In the genomic region with DNA sequence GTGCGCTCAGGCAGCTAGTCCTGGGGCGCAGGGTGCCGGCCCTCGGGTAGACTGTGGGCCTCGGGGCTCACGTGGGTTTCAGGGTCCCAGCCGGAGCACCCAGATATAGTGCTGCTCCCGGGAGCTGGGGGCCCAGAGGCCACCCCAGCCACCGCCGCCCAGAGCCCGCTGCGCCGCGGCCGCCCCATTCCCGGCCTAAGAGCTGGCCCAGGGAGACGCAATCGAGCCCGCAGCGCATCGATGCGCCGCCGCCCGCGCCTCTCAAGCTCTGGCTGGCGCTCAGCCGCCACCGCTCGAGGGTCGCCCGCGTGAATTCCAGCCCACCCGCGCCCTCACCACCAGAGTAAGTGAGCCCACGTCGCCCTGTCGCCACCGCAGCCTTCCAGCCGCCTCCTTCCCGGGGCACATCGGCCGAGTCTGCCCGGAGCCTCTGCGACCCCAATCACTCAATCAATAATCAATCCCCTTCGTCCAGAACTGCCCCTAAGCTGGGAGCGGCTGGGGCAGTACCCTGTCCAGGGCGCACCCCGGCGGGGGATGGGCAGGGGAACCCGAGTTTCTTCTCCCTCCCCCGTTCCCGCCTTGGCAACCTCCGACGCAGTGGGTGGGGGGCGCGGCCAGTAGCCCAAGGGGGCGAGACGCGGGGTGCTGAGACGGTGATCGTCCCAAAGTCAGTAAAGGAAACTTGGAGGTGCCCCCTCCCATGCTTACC, we compare ENCODE assay signal across 8 mouse cellular contexts. TPM values are rescaled to one million over a fixed set of nuclear protein-coding genes. Genes with fewer than 3 reads are reported as not detected.
A peak's percentile ranks its signal among the peaks of the same experiment; 100 is the strongest.
DNase-seq lines count a peak whose midpoint lies in the region; ATAC-seq and TF ChIP-seq lines count a peak whose summit lies in the region.

No protein-coding gene starts in this region.

- ATAC-seq in erythroblast, adult 5-6 weeks (replicated peaks; ENCODE audit: low FRiP score, poor library complexity, severe bottlenecking) = no peak
- ATAC-seq in forebrain, postnatal 0 days = peak; percentile 36
- ATAC-seq in megakaryocyte progenitor cell, adult 5-6 weeks (replicated peaks; ENCODE audit: poor library complexity) = peak; percentile 71

- intact Hi-C loops in left cerebral cortex, postnatal 4 days (cut with DNase I) = loop anchor here (5.0 to 10.0 kb wide), 2 partner anchors 362 to 624 kb away; no protein-coding TSS in a partner anchor

- peak; percentile 68 to 74 for DNase-seq in cerebellum, adult 2 months
- peak; percentile 79 for DNase-seq in forebrain, postnatal 0 days
- DNase-seq in hindbrain, embryonic 10.5 days (ENCODE audit: low spot score) = peak; percentile 85
- peak; percentile 68 for DNase-seq in left cerebral cortex, postnatal 4 days

- peak overlapping the region; percentile 39 for H3K4me3 ChIP-seq in erythroblast, embryonic 14.5 days (replicated peaks)
- H3K4me3 ChIP-seq in cerebellum, adult 2 months (replicated peaks; ENCODE audit: insufficient read depth, low read depth, low read length) = peak overlapping the region; percentile 93
- peak overlapping the region; percentile 88 for H3K4me3 ChIP-seq in forebrain, postnatal 0 days (ENCODE audit: low read depth, low read length)
- peak overlapping the region; percentile 87 for H3K4me3 ChIP-seq in hindbrain, embryonic 10.5 days
- peak overlapping the region; percentile 70 for H3K4me3 ChIP-seq in small intestine, adult 2 months (ENCODE audit: low read depth, low read length)

- H3K9me3 ChIP-seq in erythroblast, embryonic 14.5 days (ENCODE audit: control insufficient read depth, low read length) = no peaks in the 10 kb centered on the region; the same call in 1 of the 2 replicates
- H3K9me3 ChIP-seq in forebrain, postnatal 0 days (ENCODE audit: low read length) = no peaks in the 10 kb centered on the region
- H3K9me3 ChIP-seq in hindbrain, embryonic 10.5 days = no peaks in the 10 kb centered on the region

- peak overlapping the region; percentile 70 for H3K9ac ChIP-seq in forebrain, postnatal 0 days

- H3K4me2 ChIP-seq in forebrain, postnatal 0 days (ENCODE audit: low read depth) = peak overlapping the region; percentile 97

- no peak for TF ChIP-seq CTCF in cerebellum, adult 2 months (IDR thresholded peaks at IDR 0.05; ENCODE audit: borderline replicate concordance, insufficient read depth, low read depth, low read length)
- TF ChIP-seq CTCF in forebrain, postnatal 0 days (IDR thresholded peaks at IDR 0.05; ENCODE audit: low read depth) = no peak
- no peak for TF ChIP-seq CTCF in small intestine, adult 2 months (IDR thresholded peaks at IDR 0.05; ENCODE audit: extremely low read depth, insufficient read length, insufficient replicate concordance, low read depth, low read length)

- peaks cover 86% of the 10 kb centered on the region for H3K27me3 ChIP-seq in erythroblast, embryonic 14.5 days (ENCODE audit: control insufficient read depth)
- H3K27me3 ChIP-seq in cerebellum, adult 2 months (ENCODE audit: control insufficient read depth, insufficient read depth, low read length) = no peaks in the 10 kb centered on the region
- peaks cover 34% of the 10 kb centered on the region for H3K27me3 ChIP-seq in forebrain, postnatal 0 days (ENCODE audit: insufficient read depth, low read length)
- peaks cover 67% of the 10 kb centered on the region for H3K27me3 ChIP-seq in hindbrain, embryonic 10.5 days (ENCODE audit: insufficient read depth, poor library complexity, severe bottlenecking)
- H3K27me3 ChIP-seq in small intestine, adult 2 months (ENCODE audit: control insufficient read depth, insufficient read depth, low read length) = peaks cover 17% of the 10 kb centered on the region; the same call in 1 of the 2 replicates

- H3K36me3 ChIP-seq in erythroblast, embryonic 14.5 days (ENCODE audit: control insufficient read depth) = no peaks in the 10 kb centered on the region
- no peaks in the 10 kb centered on the region for H3K36me3 ChIP-seq in forebrain, postnatal 0 days (ENCODE audit: insufficient read depth)
- H3K36me3 ChIP-seq in hindbrain, embryonic 10.5 days = no peaks in the 10 kb centered on the region
- no peaks in the 10 kb centered on the region for H3K36me3 ChIP-seq in small intestine, adult 2 months (ENCODE audit: control insufficient read depth, insufficient read depth, low read length)

- H3K27ac ChIP-seq in cerebellum, adult 2 months (ENCODE audit: insufficient read depth, low read length) = no peak overlapping the region
- H3K27ac ChIP-seq in forebrain, postnatal 0 days (ENCODE audit: low read depth, low read length) = peak overlapping the region; percentile 81
- peak overlapping the region; percentile 94 for H3K27ac ChIP-seq in hindbrain, embryonic 10.5 days
- H3K27ac ChIP-seq in small intestine, adult 2 months (ENCODE audit: insufficient read depth, low read depth, low read length) = peak overlapping the region; percentile 76

- no peaks in the 10 kb centered on the region for H3K4me1 ChIP-seq in erythroblast, embryonic 14.5 days (ENCODE audit: control insufficient read depth)
- H3K4me1 ChIP-seq in cerebellum, adult 2 months (ENCODE audit: control insufficient read depth, insufficient read depth, low read length) = 0 out of 2 replicates have a peak, but pooled peaks cover 5% of the 10 kb centered on the region
- no peaks in the 10 kb centered on the region for H3K4me1 ChIP-seq in forebrain, postnatal 0 days (ENCODE audit: insufficient read depth)
- H3K4me1 ChIP-seq in hindbrain, embryonic 10.5 days (replicated peaks) = peaks cover 78% of the 10 kb centered on the region
- H3K4me1 ChIP-seq in small intestine, adult 2 months (ENCODE audit: control insufficient read depth, insufficient read depth, insufficient read length, low read length) = peaks cover 3% of the 10 kb centered on the region

- WGBS in cerebellum, adult 2 months = under 1% methylated on average over 61 of the region's 62 CpGs
- under 1% methylated on average over 56 of the region's 62 CpGs for WGBS in forebrain, postnatal 0 days
- WGBS in hindbrain, embryonic 10.5 days = under 1% methylated on average over 62 of the region's 62 CpGs
- under 1% methylated on average over 62 of the region's 62 CpGs for WGBS in small intestine, adult 2 months

- TF ChIP-seq POLR2A in cerebellum, adult 2 months (IDR thresholded peaks at IDR 0.05; ENCODE audit: borderline replicate concordance, insufficient read depth, low read length) = no peak
- TF ChIP-seq POLR2A in small intestine, adult 2 months (IDR thresholded peaks at IDR 0.05; ENCODE audit: low read depth, low read length) = 0 out of 2 replicates have a peak, but pooled peaks have one; percentile 15

RNA-seq across cellular contexts. Expression of a gene that starts 1.4 kb away (rescaled TPM):
- polyA plus RNA-seq in erythroblast, embryonic 14.5 days (2012) = not detected in 2 replicates
- not detected in 2 replicates for total RNA-seq in erythroblast, adult 5-6 weeks (2015; ENCODE audit: low replicate concordance)
- total RNA-seq in erythroblast, adult 5-6 weeks (2017; ENCODE audit: low replicate concordance) = not detected in 2 replicates
- 12.5 and 13.5 TPM in 2 replicates for polyA plus RNA-seq in cerebellum, adult 2 months (2012; rRNA removed)
- 32.2 and 37.8 TPM in 2 replicates for total RNA-seq in forebrain, postnatal 0 days (2014; rRNA removed)
- polyA plus RNA-seq in forebrain, postnatal 0 days (2015; fragmentation: Nextera tagmentation; extraction: Ambion mirVana) = 15.6 and 18.0 TPM in 2 replicates
- polyA plus RNA-seq in hindbrain, embryonic 10.5 days (2016; fragmentation: Nextera tagmentation; extraction: Ambion mirVana) = 5.4 and 9.1 TPM in 2 replicates
- 10 to 100 TPM; 62.3 to 64.5 TPM for total RNA-seq in left cerebral cortex, postnatal 4 days (2021)
- 0.02 and 0.24 TPM in 2 replicates for total RNA-seq in megakaryocyte progenitor cell, adult 5-6 weeks (2015)
- 0.27 TPM in 1 of 2 replicates, not detected in the other for total RNA-seq in megakaryocyte progenitor cell, adult 5-6 weeks (2017)
- polyA plus RNA-seq in small intestine, adult 2 months (2012; rRNA removed) = 1.3 and 2.2 TPM in 2 replicates

Comparison
In these comparisons a context has a peak if more than half of its experiments do, and no peak if none do; other contexts are left out.
1. H3K4me3 ChIP-seq: peak in every context shown above with its lines; median percentile 93 in cerebellum, adult 2 months; 88 in forebrain, postnatal 0 days; 87 in hindbrain, embryonic 10.5 days; 70 in small intestine, adult 2 months; 39 in erythroblast, embryonic 14.5 days.